Mouse (Mus musculus) ES-E14 (cell line): ENCODE measurements around the gene Marveld1. TPM values are rescaled to one million over a fixed set of nuclear protein-coding genes. Genes with fewer than 3 reads are reported as not detected.

Source experiments
- DNase-seq: peaks from one replicate; pipeline ENCODE4 v3.0.0-alpha.2; 2013; ENCODE audit warnings: low read depth, low spot score
- H3K27ac ChIP-seq: 2 replicates; pipeline ENCODE4 v1.5.1; 2012; ENCODE audit warnings: low read depth, mild to moderate bottlenecking, low read length, moderate library complexity, mixed read lengths; ENCODE audit not compliant: poor library complexity, insufficient read depth, severe bottlenecking
- H3K36me3 ChIP-seq: 2 replicates; pipeline ENCODE4 v1.6.1; 2012; ENCODE audit warnings: mild to moderate bottlenecking, low read length, moderate library complexity, mixed read lengths; ENCODE audit not compliant: control insufficient read depth, poor library complexity, insufficient read depth, severe bottlenecking
- H3K4me1 ChIP-seq, 2 experiments: fragments of 150-350 bp in 1 of 2; sonication (generic) in 1 of 2; 2 replicates each; pipeline ENCODE4 v1.6.1; 2012; ENCODE audit warnings: low read length in 2 of 2, mild to moderate bottlenecking in 1 of 2, mixed read lengths in 1 of 2; ENCODE audit not compliant: control insufficient read depth in 2 of 2, insufficient read depth in 2 of 2, poor library complexity in 1 of 2
- H3K4me3 ChIP-seq, 2 experiments: fragments of 150-350 bp in 1 of 2; sonication (generic) in 1 of 2; 2 replicates each; pipeline ENCODE4 v1.5.1; 2012; ENCODE audit warnings: low read length in 2 of 2, low read depth in 1 of 2, mild to moderate bottlenecking in 1 of 2, mixed read lengths in 1 of 2; ENCODE audit not compliant: insufficient read depth in 1 of 2, poor library complexity in 1 of 2, severe bottlenecking in 1 of 2
- H3K9ac ChIP-seq: 2 replicates; pipeline ENCODE4 v1.6.1; 2012; ENCODE audit warnings: low read depth, mild to moderate bottlenecking, low read length, mixed read lengths; ENCODE audit not compliant: poor library complexity, insufficient read depth, severe bottlenecking
- H3K9me3 ChIP-seq: fragments of 150-350 bp; sonication (generic); 2 replicates; pipeline ENCODE4 v1.6.1; 2012; ENCODE audit warnings: low read depth, mild to moderate bottlenecking, low read length; ENCODE audit not compliant: control insufficient read depth, insufficient read depth
- CHD2 ChIP-seq: IDR thresholded peaks from 2 replicates; pipeline ENCODE4 v1.6.1; 2014; ENCODE audit warnings: mild to moderate bottlenecking, low read depth, low read length, inconsistent platforms
- HCFC1 ChIP-seq: IDR thresholded peaks from 2 replicates; pipeline ENCODE4 v1.6.1; 2012; ENCODE audit warnings: low read length, inconsistent platforms, borderline replicate concordance; ENCODE audit not compliant: insufficient read depth
- MAFK ChIP-seq: IDR thresholded peaks from 2 replicates; pipeline ENCODE4 v1.6.1; 2014; ENCODE audit warnings: mild to moderate bottlenecking, low read depth, low read length, inconsistent platforms; ENCODE audit not compliant: insufficient read depth
- ZC3H11A ChIP-seq: IDR thresholded peaks from 2 replicates; pipeline ENCODE4 v1.6.1; 2012; ENCODE audit warnings: low read depth, mild to moderate bottlenecking, inconsistent platforms, low read length, borderline replicate concordance
- ZNF384 ChIP-seq: IDR thresholded peaks from 2 replicates; pipeline ENCODE4 v1.6.1; 2012; ENCODE audit warnings: low read depth, low read length, inconsistent platforms
- in situ Hi-C, 2 experiments: fragments of 600-800 bp; cut with MboI; formaldehyde crosslinking; loops; one replicate each; pipeline ENCODE4 v1.15.1; 2025; ENCODE audit warnings: low sequenced_read_pairs in 2 of 2, inconsistent platforms in 1 of 2; ENCODE audit not compliant: unreplicated experiment in 2 of 2
- total RNA-seq: library from RNA; depleted of rRNA; stranded (reverse); fragments of 300-350 nt; gene quantifications from 2 replicates; pipeline ENCODE4 v1.2.3, GENCODE M21; 2012; rRNA removed

Marveld1 gene
- total RNA-seq, 1 experiment: 39.8 TPM

- in situ Hi-C loops: loop anchor here in 1 of 2 experiments (10.0 kb wide), 1 partner anchor 458 kb away; no protein-coding TSS in a partner anchor
- H3K4me3 ChIP-seq: no peak overlapping the region
- TF ChIP-seq MAFK: no peak
- no peak for TF ChIP-seq ZC3H11A
- TF ChIP-seq ZNF384: no peak
- no peak for TF ChIP-seq CHD2
- TF ChIP-seq HCFC1: no peak
- no peak for DNase-seq
- no peak overlapping the region for H3K27ac ChIP-seq
- H3K4me1 ChIP-seq: peaks cover 0 to 7% of the 10 kb centered on the region in 2 experiments; a peak in 2 of 4 replicates
- H3K36me3 ChIP-seq: peaks cover 3% of the 10 kb centered on the region; the same call in 1 of the 2 replicates
- no peak overlapping the region for H3K9ac ChIP-seq
- H3K9me3 ChIP-seq: no peaks in the 10 kb centered on the region
Measured at GRCm38 (mm10) chr19:42197066-42197465, 49.9 kb downstream of the Marveld1 start.

- Histone ChIP-seq H3K27ac (no peak overlapping the region), H3K9me3 (no peaks in the 10 kb centered on the region), H3K4me3 (no peak overlapping the region), H3K4me1 (peaks cover 0 to 7% of the 10 kb centered on the region in 2 experiments; a peak in 2 of 4 replicates), H3K9ac (no peak overlapping the region), H3K36me3 (no peaks in the 10 kb centered on the region)
- TF ChIP-seq MAFK: no peak
- in situ Hi-C loops: loop anchor here in 1 of 2 experiments (10.0 kb wide), 1 partner anchor 457 kb away; no protein-coding TSS in a partner anchor
- DNase-seq: no peak
Measured at GRCm38 (mm10) chr19:42198026-42198425, 50.8 kb downstream of the Marveld1 start.

Other genes with a start within 250 kb of the Marveld1 start
- 762 and 881 TPM in 2 replicates for gene Pgam1, start 235.5 kb upstream of the Marveld1 start, total RNA-seq
- gene Exosc1, start 214.0 kb upstream of the Marveld1 start, total RNA-seq: 45.2 and 48.2 TPM in 2 replicates
- 62.7 and 73.7 TPM in 2 replicates for gene Zdhhc16, start 213.9 kb upstream of the Marveld1 start, total RNA-seq
- 59.6 and 91.5 TPM in 2 replicates for gene Mms19, start 166.2 kb upstream of the Marveld1 start, total RNA-seq
- gene Ubtd1, start 165.6 kb upstream of the Marveld1 start, total RNA-seq: 14.4 and 18.2 TPM in 2 replicates
- gene Ankrd2, start 111.4 kb upstream of the Marveld1 start, total RNA-seq: 0.45 TPM in 1 of 2 replicates, not detected in the other
- gene Hoga1, start 101.8 kb upstream of the Marveld1 start, total RNA-seq: 0.89 and 1.6 TPM in 2 replicates
- 0.62 and 0.69 TPM in 2 replicates for gene 4933411K16Rik, start 95.2 kb upstream of the Marveld1 start, total RNA-seq
- 2.9 and 3.1 TPM in 2 replicates for gene Morn4, start 61.0 kb upstream of the Marveld1 start, total RNA-seq
- gene Pi4k2a, start 56.9 kb upstream of the Marveld1 start, total RNA-seq: 23.2 and 23.4 TPM in 2 replicates
- gene Avpi1, start 18.3 kb upstream of the Marveld1 start, total RNA-seq: 98.8 and 99.2 TPM in 2 replicates
- 45.9 and 78.1 TPM in 2 replicates for gene Zfyve27, start 16.6 kb downstream of the Marveld1 start, total RNA-seq
- gene Sfrp5, start 54.9 kb downstream of the Marveld1 start, total RNA-seq: 6.0 and 7.2 TPM in 2 replicates
- 0.05 and 0.09 TPM in 2 replicates for gene Golga7b, start 100.2 kb downstream of the Marveld1 start, total RNA-seq